Mouse (Mus musculus) cortical plate, adult 2 months (tissue): Measurements from ENCODE around the gene Sgca.

ENCODE experiments used
- CTCF ChIP-seq: fragments of 200-500 bp; IDR thresholded peaks from 2 replicates; pipeline ENCODE4 v1.5.1; 2011; ENCODE audit warnings: mild to moderate bottlenecking, control low read depth, low read length; ENCODE audit not compliant: insufficient read depth; ENCODE audit errors: extremely low read depth
- POLR2A ChIP-seq: fragments of 200-500 bp; IDR thresholded peaks from 2 replicates; pipeline ENCODE4 v1.6.1; 2011; ENCODE audit warnings: mild to moderate bottlenecking, low read length, control low read depth; ENCODE audit not compliant: insufficient read depth; ENCODE audit errors: extremely low read depth

GRCm38 (mm10) chr11:94941776-94942175, 34.4 kb downstream of the Sgca start:
- no peak for TF ChIP-seq CTCF
- no peak for TF ChIP-seq POLR2A
